Mouse (Mus musculus) large intestine, adult 2 months (tissue): ENCODE results near the gene Tor4a. TPM values are rescaled to one million over a fixed set of nuclear protein-coding genes. Genes with fewer than 3 reads are reported as not detected.
A peak's percentile ranks its signal among the peaks of the same experiment; 100 is the strongest.

Experiments used
- DNase-seq: peaks from one replicate; pipeline ENCODE4 v3.0.0-alpha.2; 2012; ENCODE audit warnings: low read depth, low spot score
- WGBS: fragments of 180-500 bp; shearing (Covaris S2); methylation state at CpG from one replicate; pipeline ENCODE4 v1.1.7; 2018; 5-methylcytosine and 5-hydroxymethylcytosine counted together
- polyA plus RNA-seq: library from polyadenylated mRNA; depleted of rRNA; stranded (reverse); fragments of >200 nt; gene quantifications from 2 replicates; pipeline ENCODE4 v1.2.3, GENCODE M21; 2012; rRNA removed

The Tor4a gene
- 22.7 and 31.7 TPM in 2 replicates for polyA plus RNA-seq

- 6% methylated on average over 8 of the region's 8 CpGs for WGBS
- DNase-seq: no peak
These were observed at the start of gene Tor4a for GRCm38 (mm10) chr2:25196172-25196954. Gene Tor4a (minus strand): TSS chr2:25196886.

GRCm38 (mm10) chr2:25244144-25244543 lies 47.5 kb upstream of the Tor4a start:
- no peak for DNase-seq
- WGBS: 92% methylated on average over 4 of the region's 4 CpGs

- DNase-seq: no peak
- 87% methylated on average over 8 of the region's 8 CpGs for WGBS
These were observed 46.7 kb upstream of the Tor4a start for GRCm38 (mm10) chr2:25243342-25243741.

- under 1% methylated on average over 59 of the region's 59 CpGs for WGBS
These were observed 45.4 kb upstream of the Tor4a start, which contains the start of the genes Rnf208 and Cysrt1 for GRCm38 (mm10) chr2:25242101-25242506. Gene Rnf208 (plus strand): TSS chr2:25242255. Gene Cysrt1 (minus strand): TSS chr2:25242452.

GRCm38 (mm10) chr2:25241438-25241775 lies 44.7 kb upstream of the Tor4a start:
- DNase-seq: no peak

More at GRCm38 (mm10) chr2:25242101-25242506, 45.4 kb upstream of the Tor4a start, which contains the start of the genes Rnf208 and Cysrt1:
- DNase-seq: no peak

GRCm38 (mm10) chr2:25240723-25241437 lies 44.2 kb upstream of the Tor4a start:
- DNase-seq: no peak
- WGBS: 2% methylated on average over 29 of the region's 29 CpGs

More at GRCm38 (mm10) chr2:25241438-25241775, 44.7 kb upstream of the Tor4a start:
- WGBS: 10% methylated on average over 6 of the region's 6 CpGs

GRCm38 (mm10) chr2:25240310-25240709 lies 43.6 kb upstream of the Tor4a start:
- DNase-seq: no peak
- WGBS: 68% methylated on average over 8 of the region's 8 CpGs

GRCm38 (mm10) chr2:25239766-25240165 lies 43.1 kb upstream of the Tor4a start:
- no peak for DNase-seq
- 87% methylated on average over 3 of the region's 3 CpGs for WGBS

GRCm38 (mm10) chr2:25238106-25238505 lies 41.4 kb upstream of the Tor4a start:
- no peak for DNase-seq

GRCm38 (mm10) chr2:25237522-25237921 lies 40.8 kb upstream of the Tor4a start:
- 22% methylated on average over 4 of the region's 4 CpGs for WGBS
- DNase-seq: no peak

- WGBS: 69% methylated on average over 8 of the region's 8 CpGs
These were observed 39.9 kb upstream of the Tor4a start, which contains the start of gene Rnf224 for GRCm38 (mm10) chr2:25236614-25237013. Gene Rnf224 (minus strand): TSS chr2:25236787.

GRCm38 (mm10) chr2:25234551-25235220 lies 38.0 kb upstream of the Tor4a start:
- no peak for DNase-seq
- 57% methylated on average over 5 of the region's 5 CpGs for WGBS

More at GRCm38 (mm10) chr2:25236614-25237013, 39.9 kb upstream of the Tor4a start, which contains the start of gene Rnf224:
- no peak for DNase-seq

GRCm38 (mm10) chr2:25234050-25234449 lies 37.4 kb upstream of the Tor4a start, which contains the start of gene Slc34a3:
Gene Slc34a3 (minus strand): TSS chr2:25234364.
- WGBS: 72% methylated on average over 3 of the region's 3 CpGs
- no peak for DNase-seq

- WGBS: 65% methylated on average over 4 of the region's 4 CpGs
These were observed 36.7 kb upstream of the Tor4a start for GRCm38 (mm10) chr2:25233421-25233820.

GRCm38 (mm10) chr2:25231038-25231437 lies 34.4 kb upstream of the Tor4a start:
- no peak for DNase-seq
- WGBS: 82% methylated on average over 12 of the region's 12 CpGs

More at GRCm38 (mm10) chr2:25233421-25233820, 36.7 kb upstream of the Tor4a start:
- no peak for DNase-seq

GRCm38 (mm10) chr2:25230581-25230980 lies 33.9 kb upstream of the Tor4a start:
- no peak for DNase-seq
- WGBS: 92% methylated on average over 7 of the region's 7 CpGs

- no peak for DNase-seq
- 95% methylated on average over 5 of the region's 5 CpGs for WGBS
These were observed 32.9 kb upstream of the Tor4a start for GRCm38 (mm10) chr2:25229582-25229981.

- DNase-seq: no peak
- WGBS: 70% methylated on average over 6 of the region's 6 CpGs
These were observed 32.4 kb upstream of the Tor4a start for GRCm38 (mm10) chr2:25228995-25229530.

- 1% methylated on average over 7 of the region's 7 CpGs for WGBS
- peak; percentile 97 for DNase-seq
These were observed 31.8 kb upstream of the Tor4a start for GRCm38 (mm10) chr2:25228431-25228889.
